Mouse (Mus musculus) thymus, adult 2 months (tissue): ENCODE measurements around the gene Slc7a5. TPM values are rescaled to one million over a fixed set of nuclear protein-coding genes. Genes with fewer than 3 reads are reported as not detected.

Experiments
- DNase-seq: peaks from one replicate; pipeline ENCODE4 v3.0.0; 2021
- H3K27ac ChIP-seq: fragments of 200-500 bp; 2 replicates; pipeline ENCODE4 v1.5.1; 2012; ENCODE audit warnings: low read length, control low read depth; ENCODE audit not compliant: control insufficient read depth, insufficient read depth
- H3K27me3 ChIP-seq: fragments of 200-500 bp; 2 replicates; pipeline ENCODE4 v1.6.1; 2012; ENCODE audit warnings: mild to moderate bottlenecking, low read length, moderate library complexity, mixed read lengths; ENCODE audit not compliant: control insufficient read depth, insufficient read depth
- H3K36me3 ChIP-seq: fragments of 200-500 bp; 2 replicates; pipeline ENCODE4 v1.6.1; 2012; ENCODE audit warnings: mild to moderate bottlenecking, low read length, moderate library complexity; ENCODE audit not compliant: control insufficient read depth, insufficient read depth
- H3K4me1 ChIP-seq: fragments of 200-500 bp; replicated peaks from 2 replicates; pipeline ENCODE4 v1.6.1; 2012; ENCODE audit warnings: low read length; ENCODE audit not compliant: control insufficient read depth, insufficient read depth
- H3K4me3 ChIP-seq: fragments of 200-500 bp; 2 replicates; pipeline ENCODE4 v1.5.1; 2012; ENCODE audit warnings: mild to moderate bottlenecking, low read length, control low read depth, moderate library complexity; ENCODE audit not compliant: control insufficient read depth, insufficient read depth
- CTCF ChIP-seq: fragments of 200-500 bp; IDR thresholded peaks from 2 replicates; pipeline ENCODE4 v1.5.1; 2012; ENCODE audit warnings: mild to moderate bottlenecking, control low read depth, low read length, moderate library complexity, borderline replicate concordance; ENCODE audit not compliant: control insufficient read depth, poor library complexity, insufficient read depth; ENCODE audit errors: extremely low read depth
- POLR2A ChIP-seq: fragments of 200-500 bp; IDR thresholded peaks from 2 replicates; pipeline ENCODE4 v1.6.1; 2012; ENCODE audit warnings: mild to moderate bottlenecking, low read length, control low read depth, moderate library complexity; ENCODE audit not compliant: control insufficient read depth, poor library complexity, insufficient read depth; ENCODE audit errors: extremely low read depth
- WGBS: fragments of 180-500 bp; shearing (Covaris S2); methylation state at CpG from one replicate; pipeline ENCODE4 v1.1.7; 2018; 5-methylcytosine and 5-hydroxymethylcytosine counted together
- polyA plus RNA-seq: library from polyadenylated mRNA; depleted of rRNA; stranded (reverse); fragments of >200 nt; gene quantifications from 2 replicates; pipeline ENCODE4 v1.2.3, GENCODE M21; 2012; rRNA removed

The Slc7a5 gene
- 45.9 and 66.8 TPM in 2 replicates for polyA plus RNA-seq

DNA sequence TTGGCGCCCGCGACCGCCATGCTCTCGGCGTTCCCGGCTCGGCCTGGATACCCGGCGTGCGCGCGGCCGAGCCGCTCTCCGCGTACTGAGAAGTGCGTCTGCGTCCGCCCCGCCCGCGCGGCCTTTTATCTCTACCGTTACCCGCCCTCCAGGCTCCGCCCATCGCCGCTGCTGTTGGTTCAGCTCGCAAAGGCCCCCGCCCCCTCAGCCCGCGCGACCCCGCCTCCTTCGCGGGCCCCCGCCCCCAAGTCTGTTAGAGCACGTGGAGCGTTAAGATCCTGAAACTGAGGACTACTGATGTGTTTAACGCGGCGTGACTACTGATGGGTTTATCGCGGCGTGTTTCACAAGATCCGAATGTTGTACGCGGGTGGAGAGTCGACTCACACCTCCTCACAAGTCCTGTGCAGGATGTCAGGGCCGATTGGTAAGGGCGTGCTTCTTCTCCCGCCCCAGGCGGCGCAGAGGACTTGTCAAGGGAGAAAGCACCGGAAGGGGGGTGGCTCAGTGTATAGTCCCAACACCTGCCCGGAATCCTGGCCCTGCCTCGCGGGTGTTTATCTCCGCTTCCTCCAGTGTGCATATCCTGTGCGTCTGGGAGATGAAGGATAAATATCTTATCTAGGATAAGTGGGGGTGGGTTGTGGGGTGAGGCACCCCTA is at the start of gene Slc7a5:
Gene Slc7a5 (minus strand): TSS at position 108 of the 662 bp plus-strand sequence.
- peak; percentile 95 for TF ChIP-seq POLR2A
- TF ChIP-seq CTCF = no peak
- Histone ChIP-seq H3K36me3 (no peaks in the 10 kb centered on the region), H3K27ac (peak within 1 kb of the TSS; percentile 75), H3K4me1 (peaks cover 28% of the 10 kb centered on the region), H3K4me3 (peak within 1 kb of the TSS; percentile 79), H3K27me3 (no peaks in the 10 kb centered on the region)
- peak; percentile 97 for DNase-seq
- WGBS = under 1% methylated on average over 60 of the region's 61 CpGs

- DNase-seq = no peak
- Histone ChIP-seq H3K36me3 (0 out of 2 replicates have a peak, but pooled peaks cover 5% of the 10 kb centered on the region), H3K27me3 (no peaks in the 10 kb centered on the region), H3K4me3 (no peak overlapping the region), H3K27ac (no peak overlapping the region), H3K4me1 (peaks cover 14% of the 10 kb centered on the region)
- 44% methylated on average over 1 of the region's 1 CpGs for WGBS
- no peak for TF ChIP-seq CTCF
- TF ChIP-seq POLR2A = no peak
These were observed 48.5 kb upstream of the Slc7a5 start for GRCm38 (mm10) chr8:121955825-121956500.

GRCm38 (mm10) chr8:121954981-121955555 is 47.6 kb upstream of the Slc7a5 start:
- no peak for TF ChIP-seq POLR2A
- no peak for TF ChIP-seq CTCF
- Histone ChIP-seq H3K27ac (no peak overlapping the region), H3K36me3 (0 out of 2 replicates have a peak, but pooled peaks cover 5% of the 10 kb centered on the region), H3K27me3 (no peaks in the 10 kb centered on the region), H3K4me1 (peaks cover 14% of the 10 kb centered on the region), H3K4me3 (no peak overlapping the region)
- DNase-seq = no peak
- whole genome bisulfite sequencing = 85% methylated on average over 10 of the region's 10 CpGs

DNA sequence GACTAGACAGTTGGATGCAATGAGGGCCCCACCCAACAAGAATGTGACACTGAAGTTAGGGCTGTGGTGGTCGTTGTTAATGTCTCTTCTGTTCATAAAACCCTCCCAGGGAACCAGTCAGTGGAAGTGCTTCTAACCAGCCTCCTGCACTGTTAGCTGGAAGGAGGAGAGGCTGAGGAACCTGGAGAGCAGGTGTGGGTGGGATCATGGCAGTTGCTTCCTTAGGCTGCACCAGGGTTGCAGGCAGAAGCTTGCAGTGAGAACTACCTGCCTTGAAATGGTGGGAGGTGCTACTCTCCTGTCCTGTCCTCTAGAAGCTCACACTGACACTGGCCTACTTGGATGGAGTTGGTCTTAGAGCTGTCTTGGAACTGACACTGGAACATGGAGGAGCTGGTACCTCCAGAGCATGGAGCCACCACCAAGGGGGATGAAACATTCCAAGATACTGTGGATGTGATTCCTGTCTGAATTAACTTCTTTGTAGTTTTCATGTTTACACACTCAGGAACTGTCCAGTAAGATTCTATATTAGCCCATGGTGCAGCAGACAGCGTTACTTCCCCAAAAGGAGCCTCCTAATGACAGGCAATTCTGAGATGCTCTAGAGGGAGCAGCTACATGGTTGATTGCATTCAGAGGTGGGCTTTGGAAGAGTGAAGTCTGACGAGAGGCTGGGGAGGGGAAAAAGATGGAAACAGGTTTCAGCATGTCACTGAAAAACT is 46.5 kb upstream of the Slc7a5 start:
- no peak for DNase-seq
- Histone ChIP-seq H3K4me1 (peaks cover 14% of the 10 kb centered on the region), H3K27ac (no peak overlapping the region), H3K4me3 (no peak overlapping the region), H3K27me3 (no peaks in the 10 kb centered on the region), H3K36me3 (0 out of 2 replicates have a peak, but pooled peaks cover 5% of the 10 kb centered on the region)
- WGBS = 55% methylated on average over 3 of the region's 3 CpGs
- TF ChIP-seq CTCF = no peak

DNA sequence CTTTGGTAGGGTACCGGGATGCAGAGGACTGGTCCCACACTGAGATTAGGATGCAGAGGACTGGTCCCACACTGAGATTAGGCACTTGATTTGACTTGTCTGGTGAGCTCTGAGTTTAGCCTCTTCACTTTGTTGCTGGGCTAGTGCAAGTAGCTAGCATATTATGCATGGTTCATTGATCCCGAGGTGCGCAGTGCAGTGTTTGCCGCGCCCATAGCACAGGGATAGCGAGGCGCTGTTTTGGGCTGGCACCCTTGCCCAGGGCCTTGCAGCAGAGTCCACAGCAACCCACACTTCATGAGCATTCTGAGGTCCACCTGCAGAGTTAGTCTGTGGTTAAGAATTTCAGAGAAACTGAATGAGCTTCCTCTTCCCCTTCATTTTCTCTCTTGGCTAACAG is 45.3 kb upstream of the Slc7a5 start:
- Histone ChIP-seq H3K4me1 (peaks cover 24% of the 10 kb centered on the region), H3K4me3 (no peak overlapping the region), H3K27ac (no peak overlapping the region), H3K27me3 (no peaks in the 10 kb centered on the region), H3K36me3 (0 out of 2 replicates have a peak, but pooled peaks cover 5% of the 10 kb centered on the region)
- TF ChIP-seq POLR2A (no peak), CTCF (no peak)
- no peak for DNase-seq
- 52% methylated on average over 7 of the region's 7 CpGs for WGBS

GRCm38 (mm10) chr8:121952122-121952521 is 44.6 kb upstream of the Slc7a5 start:
- Histone ChIP-seq H3K4me3 (no peak overlapping the region), H3K4me1 (peaks cover 29% of the 10 kb centered on the region), H3K36me3 (0 out of 2 replicates have a peak, but pooled peaks cover 5% of the 10 kb centered on the region), H3K27me3 (no peaks in the 10 kb centered on the region), H3K27ac (no peak overlapping the region)
- DNase-seq = no peak
- TF ChIP-seq CTCF (no peak), POLR2A (no peak)
